Mouse (Mus musculus): Measurements from ENCODE around the gene Fam189a1.

The Fam189a1 gene

GRCm38 (mm10) chr7:64821081-64821480, 335.3 kb downstream of the Fam189a1 start:
- no peak for DNase-seq (ENCODE audit: low spot score in 2 of 2)

DNA sequence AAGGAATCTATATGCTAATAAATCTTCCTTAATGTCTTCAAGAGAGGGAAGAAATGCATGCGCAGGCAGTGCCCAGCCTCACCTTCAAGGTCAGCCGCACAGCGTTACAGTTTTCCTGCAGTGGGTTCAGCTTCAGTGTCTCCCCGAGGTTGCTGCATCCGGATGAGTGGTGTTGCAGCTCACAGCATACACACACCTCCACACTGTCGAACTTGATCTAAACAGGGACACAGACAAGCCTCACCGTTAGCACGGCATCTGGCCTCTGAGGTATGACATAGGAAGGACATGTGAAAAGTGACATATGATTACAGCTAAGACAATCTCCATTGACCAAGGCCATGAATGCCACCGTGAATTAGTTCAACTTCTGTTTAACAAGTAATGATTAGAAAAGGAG, 336.7 kb downstream of the Fam189a1 start:
- DNase-seq (ENCODE audit: low spot score in 2 of 2): no peak

DNA sequence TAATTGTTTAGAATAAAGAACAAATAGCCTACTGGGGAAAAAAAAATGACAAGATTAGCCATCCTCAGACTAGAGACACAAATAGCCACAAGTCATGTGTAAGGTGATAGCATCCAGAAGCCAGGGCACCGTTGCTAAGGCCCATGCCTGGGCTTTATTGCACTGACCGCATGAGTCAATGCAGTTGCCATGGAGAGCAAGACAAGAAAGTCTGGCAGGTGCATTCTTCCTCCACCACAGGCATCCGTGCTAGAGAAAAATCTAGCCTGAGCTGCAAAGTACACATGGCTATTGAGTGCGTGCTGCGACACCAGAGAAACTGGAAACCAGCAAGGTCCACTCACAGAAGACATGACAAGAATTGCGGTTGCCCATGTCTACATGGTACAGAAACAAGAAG, 347.5 kb downstream of the Fam189a1 start:
- DNase-seq (ENCODE audit: low spot score in 2 of 2): no peak

DNA sequence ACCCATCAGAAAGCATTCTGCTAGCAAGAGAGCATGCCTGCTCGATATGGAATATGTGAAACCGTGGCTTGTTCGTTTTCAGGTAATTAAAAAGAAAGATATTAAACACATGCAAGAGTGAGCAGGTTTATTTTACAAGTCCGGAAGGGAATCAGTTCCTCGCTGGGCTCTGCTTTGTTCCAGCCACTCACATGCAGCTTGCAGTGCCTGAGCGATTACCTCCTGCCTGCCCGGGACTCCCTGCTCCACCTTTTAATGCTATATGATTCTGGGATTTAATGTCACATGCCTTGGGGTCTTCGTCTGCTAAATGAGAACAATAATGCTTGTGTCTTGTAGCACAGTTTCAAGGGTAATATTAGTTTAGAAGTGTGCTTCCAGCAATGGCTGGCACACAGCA, 351.3 kb downstream of the Fam189a1 start:
- DNase-seq (ENCODE audit: low spot score in 2 of 2): no peak

GRCm38 (mm10) chr7:64795554-64795953, 360.8 kb downstream of the Fam189a1 start:
- DNase-seq (ENCODE audit: low spot score in 2 of 2): no peak

- peak in 1 of 2 experiments; percentile 14 for DNase-seq (ENCODE audit: low spot score in 2 of 2)
These were observed 364.3 kb downstream of the Fam189a1 start for GRCm38 (mm10) chr7:64792031-64792430.

- no peak for DNase-seq (ENCODE audit: low spot score in 2 of 2)
These were observed 365.2 kb downstream of the Fam189a1 start for GRCm38 (mm10) chr7:64791145-64791544.

GRCm38 (mm10) chr7:64785040-64785439, 371.3 kb downstream of the Fam189a1 start:
- no peak for DNase-seq (ENCODE audit: low spot score in 2 of 2)

DNA sequence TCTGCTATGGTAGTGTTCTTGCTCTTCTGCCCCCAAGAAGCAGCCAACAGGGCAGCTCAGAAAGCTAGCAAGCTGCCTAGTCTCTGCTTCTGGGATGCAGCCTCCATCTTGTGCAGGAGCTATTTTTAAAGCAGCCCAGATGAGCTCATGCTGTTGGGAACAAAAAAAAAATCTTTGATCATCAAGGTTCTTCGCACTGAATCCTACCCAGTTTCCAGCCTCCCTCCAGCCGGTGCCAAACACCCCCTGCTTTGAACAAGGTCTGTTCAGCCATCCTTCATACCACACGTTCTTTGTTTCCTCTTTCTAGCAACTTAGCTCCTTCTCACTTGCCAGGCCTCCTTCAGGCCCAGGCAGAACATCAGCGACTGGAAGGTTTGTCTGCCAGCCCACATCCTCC, 376.9 kb downstream of the Fam189a1 start:
- no peak for DNase-seq (ENCODE audit: low spot score in 2 of 2)

GRCm38 (mm10) chr7:64776708-64777489, 379.5 kb downstream of the Fam189a1 start:
- DNase-seq (ENCODE audit: low spot score in 2 of 2): no peak

- no peak for DNase-seq (ENCODE audit: low spot score in 2 of 2)
These were observed 382.9 kb downstream of the Fam189a1 start for GRCm38 (mm10) chr7:64773465-64773864.

DNA sequence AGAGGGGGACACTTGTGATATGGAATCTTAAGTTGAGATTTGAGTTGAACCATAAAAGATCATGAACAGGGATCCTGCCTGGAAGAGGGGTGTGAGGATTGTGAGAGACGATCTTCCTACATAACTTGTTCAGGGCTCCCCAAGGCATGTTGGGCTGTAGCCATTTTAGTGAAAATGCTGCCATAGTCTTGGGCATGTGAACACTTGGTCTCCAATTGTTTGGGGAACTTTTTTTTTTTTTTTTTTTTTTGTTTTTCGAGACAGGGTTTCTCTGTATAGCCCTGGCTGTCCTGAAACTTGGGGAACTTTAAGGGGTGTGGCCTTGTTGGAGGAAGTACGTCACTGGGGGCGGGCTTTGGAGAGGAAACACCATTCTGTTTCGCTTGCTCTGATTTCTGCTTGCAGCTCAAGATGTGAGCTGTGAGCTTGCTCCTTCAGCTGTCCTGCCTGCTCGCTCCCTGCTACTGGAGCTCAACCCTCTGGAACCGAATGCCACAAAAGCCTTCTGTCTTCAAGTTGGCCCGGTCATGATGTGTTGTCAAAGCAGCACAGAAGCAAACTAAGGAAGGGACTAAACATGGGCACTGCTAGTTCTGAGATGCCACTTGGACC, 385.5 kb downstream of the Fam189a1 start:
- no peak for DNase-seq (ENCODE audit: low spot score in 2 of 2)

DNA sequence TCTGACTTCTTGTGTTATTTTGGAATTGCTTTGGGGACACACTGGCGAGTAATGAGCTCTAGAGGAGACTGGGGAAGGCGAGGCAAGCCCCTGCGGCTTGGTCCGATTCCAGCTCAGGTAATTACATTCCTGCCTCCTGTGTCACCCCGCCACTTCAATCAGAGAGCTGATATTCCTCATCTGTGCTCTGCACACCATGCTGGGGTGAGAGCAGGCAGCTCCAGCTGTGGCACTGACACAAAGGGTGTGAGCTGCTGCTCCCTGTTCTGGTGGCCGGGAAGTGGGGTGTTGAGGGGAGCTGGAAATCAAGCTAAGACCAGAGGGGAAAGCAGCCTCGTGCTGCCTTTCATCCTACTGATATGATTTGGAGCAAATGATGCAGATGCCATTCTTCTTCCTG, 386.6 kb downstream of the Fam189a1 start:
- no peak for DNase-seq (ENCODE audit: low spot score in 2 of 2)

GRCm38 (mm10) chr7:64765595-64765994, 390.8 kb downstream of the Fam189a1 start:
- DNase-seq (ENCODE audit: low spot score in 2 of 2): no peak

GRCm38 (mm10) chr7:64755141-64755540, 401.2 kb downstream of the Fam189a1 start:
- no peak for DNase-seq (ENCODE audit: low spot score in 2 of 2)

DNA sequence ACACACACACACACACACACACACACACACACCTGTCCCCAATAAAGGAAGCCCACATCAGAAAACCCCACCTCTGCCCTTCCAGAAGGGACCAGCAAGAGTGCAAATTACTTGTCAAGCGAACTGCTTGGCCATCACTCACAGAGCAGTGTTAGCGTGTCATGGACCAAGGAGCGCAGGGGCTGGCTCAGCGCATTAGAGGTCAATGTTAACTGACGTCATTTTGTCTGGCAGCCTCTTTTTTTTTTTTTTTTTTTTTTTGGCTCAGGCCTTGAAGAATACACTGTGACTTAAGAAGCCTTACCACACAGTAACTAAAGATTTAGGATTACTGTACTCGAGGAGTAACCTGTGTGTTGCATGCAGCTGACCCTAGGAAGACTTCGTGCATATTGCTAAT, 402.2 kb downstream of the Fam189a1 start:
- DNase-seq (ENCODE audit: low spot score in 2 of 2): no peak

GRCm38 (mm10) chr7:64753678-64754077, 402.7 kb downstream of the Fam189a1 start:
- no peak for DNase-seq (ENCODE audit: low spot score in 2 of 2)

- no peak for DNase-seq (ENCODE audit: low spot score in 2 of 2)
These were observed 404.2 kb downstream of the Fam189a1 start for GRCm38 (mm10) chr7:64752133-64752532.

DNA sequence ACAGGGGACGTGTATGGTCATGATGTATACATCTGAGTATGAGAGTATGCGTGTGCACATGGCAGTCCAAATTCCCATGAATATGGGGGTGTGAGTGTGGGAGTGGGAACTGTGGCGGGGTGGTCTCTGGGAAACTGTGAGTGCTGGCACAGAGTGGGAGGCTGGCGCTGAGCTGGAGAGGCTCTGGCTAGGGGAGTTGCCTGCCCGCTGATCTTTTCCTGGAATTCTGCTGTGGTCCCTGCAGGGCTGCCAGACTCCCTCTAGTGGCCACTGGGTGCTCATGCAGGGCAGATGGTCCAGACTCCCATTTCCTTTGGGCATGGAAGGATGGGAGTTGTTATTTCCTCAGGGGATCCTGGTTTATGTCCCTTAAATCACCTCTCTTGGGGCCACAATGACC, 404.9 kb downstream of the Fam189a1 start:
- DNase-seq (ENCODE audit: low spot score in 2 of 2): peak; percentile 4 to 11

DNA sequence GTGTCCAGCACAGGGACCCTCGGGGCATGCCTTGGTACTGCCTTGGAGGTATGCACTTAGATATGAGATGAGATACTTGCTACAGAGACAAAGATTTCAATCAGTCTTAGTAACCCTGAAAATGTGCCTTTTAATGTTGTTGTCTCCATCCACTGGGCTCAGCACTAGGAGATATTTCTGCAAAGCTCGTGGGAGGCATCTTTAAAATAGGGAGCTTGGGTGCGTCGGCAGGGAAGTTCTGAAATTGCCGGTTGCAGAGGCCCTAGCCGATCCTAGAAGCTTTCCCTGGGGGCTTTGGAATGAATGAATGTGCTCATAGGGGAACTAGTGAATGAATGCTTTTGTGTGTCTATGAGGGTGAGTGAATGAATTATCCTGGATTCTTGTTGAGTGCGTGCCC, 412.8 kb downstream of the Fam189a1 start:
- DNase-seq (ENCODE audit: low spot score in 2 of 2): no peak

- peak in 1 of 2 experiments; percentile 17 for DNase-seq (ENCODE audit: low spot score in 2 of 2)
These were observed 414.8 kb downstream of the Fam189a1 start for GRCm38 (mm10) chr7:64741333-64742307.

DNA sequence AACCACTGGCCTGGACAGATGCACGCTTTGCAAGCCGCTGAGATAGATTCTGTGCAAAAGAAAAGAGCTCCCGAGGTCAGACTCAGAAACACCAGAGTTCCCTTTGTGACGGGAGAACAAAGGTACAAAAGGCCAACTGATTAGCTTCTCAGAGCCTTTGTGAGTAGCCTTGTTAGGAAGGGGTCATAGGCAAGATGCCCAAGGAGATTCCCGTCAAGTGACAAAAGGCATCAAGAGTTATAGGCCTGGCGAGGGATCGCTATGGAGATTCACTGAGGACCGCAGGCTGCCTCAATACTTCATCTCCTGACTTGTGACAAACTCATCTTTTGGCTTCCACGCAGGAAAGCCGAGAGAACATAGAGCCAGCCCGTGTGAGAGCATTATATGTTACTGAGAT, 417.2 kb downstream of the Fam189a1 start:
- no peak for DNase-seq (ENCODE audit: low spot score in 2 of 2)

Data from heart, adult 9 months (tissue).